Mouse (Mus musculus) megakaryocyte, embryonic 14.5 days (primary cell): ENCODE data around the gene Khdrbs2.

Experiments used
- FLI1 ChIP-seq: IDR thresholded peaks from 2 replicates; pipeline ENCODE4 v1.6.1; 2012; ENCODE audit warnings: low read length, inconsistent platforms, mixed read lengths
- GATA1 ChIP-seq: IDR thresholded peaks from 3 replicates; pipeline ENCODE4 v1.6.1; 2012; ENCODE audit warnings: mixed read lengths, low read length, inconsistent platforms, borderline replicate concordance

DNA sequence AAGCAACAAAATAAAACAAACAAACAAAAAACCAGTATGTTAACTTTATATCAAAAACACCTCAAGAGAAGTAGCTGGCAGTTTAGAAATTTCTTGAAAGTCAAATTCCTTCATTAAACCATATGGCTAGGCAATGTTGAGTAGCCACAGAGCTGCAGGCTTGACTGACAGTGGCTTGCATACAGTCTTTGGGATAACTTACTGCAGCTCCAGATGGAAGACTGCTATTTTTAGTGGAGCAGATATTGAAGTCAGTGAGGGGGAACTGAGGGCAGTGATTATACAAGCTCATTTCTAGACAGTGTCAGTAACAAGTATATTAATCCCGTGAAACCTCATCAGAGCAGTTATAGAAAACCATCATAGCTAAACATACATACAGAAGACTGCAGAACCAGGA lies 166.6 kb downstream of the Khdrbs2 start:
- no peak for TF ChIP-seq GATA1
- no peak for TF ChIP-seq FLI1
